9 mouse cellular contexts compared by ENCODE assay signal in the genomic region with DNA sequence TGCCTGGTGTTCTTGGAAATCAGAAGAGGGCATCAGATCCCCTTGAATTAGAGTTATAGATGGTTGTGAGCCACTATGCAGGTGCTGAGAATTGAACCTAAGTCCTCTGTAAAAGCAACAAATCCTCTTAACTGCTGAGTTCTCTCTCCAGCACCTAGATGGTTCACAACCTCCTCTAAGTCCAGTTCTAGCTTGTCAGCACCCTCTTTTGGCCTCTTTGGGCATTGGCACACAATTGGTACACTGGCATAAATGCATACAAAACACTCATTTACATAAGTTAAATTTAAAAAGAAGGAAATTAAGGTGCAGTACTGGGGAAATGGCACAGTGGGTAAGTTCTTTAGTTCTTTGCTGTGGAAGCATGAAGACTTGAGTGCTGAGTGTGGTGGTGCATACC. TPM values are rescaled to one million over a fixed set of nuclear protein-coding genes. Genes with fewer than 3 reads are reported as not detected.
A peak's percentile ranks its signal among the peaks of the same experiment; 100 is the strongest.
DNase-seq lines count a peak whose midpoint lies in the region; ATAC-seq and TF ChIP-seq lines count a peak whose summit lies in the region.
"Had no signal": no experiment of that assay in that cellular context is flagged by ENCODE, and none has a peak within 500 bp of the region (broad histone marks: within the 10 kb centered on the region; RNA-seq: fewer than 3 reads in every experiment).

No protein-coding gene starts in this region.

- no peak for ATAC-seq in kidney, embryonic 15.5 days (replicated peaks; ENCODE audit: low FRiP score)
- no peak for ATAC-seq in midbrain, embryonic 14.5 days (ENCODE audit: low FRiP score, low TSS enrichment)
- no peak for ATAC-seq in neural tube, embryonic 15.5 days (ENCODE audit: low FRiP score)
- ATAC-seq: forebrain, embryonic 14.5 days had no signal

- no peak overlapping the region for H3K4me2 ChIP-seq in kidney, embryonic 15.5 days
- no peak overlapping the region for H3K4me2 ChIP-seq in midbrain, embryonic 14.5 days (ENCODE audit: low read length)
- no peak overlapping the region for H3K4me2 ChIP-seq in neural tube, embryonic 15.5 days

- H3K36me3 ChIP-seq in kidney, adult 2 months (ENCODE audit: control insufficient read depth, insufficient read depth, low read length), result no peaks in the 10 kb centered on the region
- H3K36me3 ChIP-seq in kidney, embryonic 15.5 days, result no peaks in the 10 kb centered on the region
- H3K36me3 ChIP-seq in midbrain, embryonic 14.5 days (ENCODE audit: control insufficient read depth, insufficient read depth, low read length), result no peaks in the 10 kb centered on the region
- H3K36me3 ChIP-seq in neural tube, embryonic 15.5 days, result no peaks in the 10 kb centered on the region

- H3K9ac ChIP-seq in kidney, embryonic 15.5 days, result no peak overlapping the region
- no peak overlapping the region for H3K9ac ChIP-seq in midbrain, embryonic 14.5 days (replicated peaks; ENCODE audit: low read length)
- H3K9ac ChIP-seq in neural tube, embryonic 15.5 days (replicated peaks), result no peak overlapping the region

- H3K9me3 ChIP-seq in kidney, embryonic 15.5 days (replicated peaks), result no peaks in the 10 kb centered on the region
- H3K9me3 ChIP-seq in midbrain, embryonic 14.5 days (ENCODE audit: control insufficient read depth, low read length), result no peaks in the 10 kb centered on the region
- H3K9me3 ChIP-seq in neural tube, embryonic 15.5 days (replicated peaks), result no peaks in the 10 kb centered on the region

- TF ChIP-seq POLR2A in kidney, adult 2 months (IDR thresholded peaks at IDR 0.05; ENCODE audit: low read depth, low read length), result no peak

- TF ChIP-seq CTCF in kidney, adult 2 months (conservative IDR thresholded peaks at IDR 0.05; ENCODE audit: insufficient read depth, insufficient read length, low read depth, low read length), result peak; percentile 36

- H3K4me3 ChIP-seq in kidney, adult 2 months (ENCODE audit: insufficient read depth, low read depth, low read length), result no peak overlapping the region
- no peak overlapping the region for H3K4me3 ChIP-seq in kidney, embryonic 15.5 days (replicated peaks)
- H3K4me3 ChIP-seq in midbrain, embryonic 14.5 days (replicated peaks; ENCODE audit: low read depth, low read length), result no peak overlapping the region
- no peak overlapping the region for H3K4me3 ChIP-seq in neural tube, embryonic 15.5 days (replicated peaks)

- H3K4me1 ChIP-seq in kidney, adult 2 months (ENCODE audit: control insufficient read depth, insufficient read depth, low read length), result peaks cover 8% of the 10 kb centered on the region; the same call in 1 of the 2 replicates
- no peaks in the 10 kb centered on the region for H3K4me1 ChIP-seq in kidney, embryonic 15.5 days
- no peaks in the 10 kb centered on the region for H3K4me1 ChIP-seq in midbrain, embryonic 14.5 days (ENCODE audit: control insufficient read depth, insufficient read depth, low read length)
- no peaks in the 10 kb centered on the region for H3K4me1 ChIP-seq in neural tube, embryonic 15.5 days

- DNase-seq in kidney, adult 2 months, result peak; percentile 47
- peak; percentile 41 for DNase-seq in ES-CJ7 (ENCODE audit: low read depth, low spot score)
- peak; percentile 71 for DNase-seq in induced T-regulatory cell, adult 2 months (ENCODE audit: low read depth)
- DNase-seq in natural killer cell, adult 2 months (ENCODE audit: low spot score in 2 of 2), result peak; percentile 12 to 38
- no peak for DNase-seq in midbrain, embryonic 14.5 days
- DNase-seq in Muller cell, postnatal 12 days (ENCODE audit: inconsistent ontology term), result no peak

- no peaks in the 10 kb centered on the region for H3K27me3 ChIP-seq in kidney, adult 2 months (replicated peaks; ENCODE audit: control insufficient read depth, insufficient read depth, low read length)
- no peaks in the 10 kb centered on the region for H3K27me3 ChIP-seq in kidney, embryonic 15.5 days
- no peaks in the 10 kb centered on the region for H3K27me3 ChIP-seq in midbrain, embryonic 14.5 days (ENCODE audit: control insufficient read depth, insufficient read depth, low read length)
- H3K27me3 ChIP-seq in neural tube, embryonic 15.5 days (replicated peaks), result no peaks in the 10 kb centered on the region

- no peak overlapping the region for H3K27ac ChIP-seq in kidney, adult 2 months (ENCODE audit: insufficient read depth, low read depth, low read length)
- H3K27ac ChIP-seq in kidney, embryonic 15.5 days, result no peak overlapping the region
- no peak overlapping the region for H3K27ac ChIP-seq in midbrain, embryonic 14.5 days (replicated peaks; ENCODE audit: low read depth, low read length)
- H3K27ac ChIP-seq in neural tube, embryonic 15.5 days (replicated peaks), result no peak overlapping the region

RNA-seq across cellular contexts. Expression of gene Fut8, which starts 24.7 kb away (rescaled TPM):
- 15.9 and 21.3 TPM in 2 replicates for polyA plus RNA-seq in kidney, adult 2 months (2012; rRNA removed)
- polyA plus RNA-seq in kidney, embryonic 15.5 days (2015; fragmentation: Nextera tagmentation; extraction: Ambion mirVana), result 23.9 and 25.1 TPM in 2 replicates
- polyA plus RNA-seq in midbrain, embryonic 14.5 days (2014; fragmentation: Nextera tagmentation; extraction: Ambion mirVana), result 55.2 and 69.4 TPM in 2 replicates
- 73.2 and 74.7 TPM in 2 replicates for polyA plus RNA-seq in neural tube, embryonic 15.5 days (2015; fragmentation: Nextera tagmentation; extraction: Ambion mirVana)

Comparison
In these comparisons a context has a peak if more than half of its experiments do, and no peak if none do; other contexts are left out.
1. DNase-seq: peak in kidney, adult 2 months (single experiment), ES-CJ7 (single experiment), induced T-regulatory cell, adult 2 months (single experiment) and natural killer cell, adult 2 months (2 of 2); none in midbrain, embryonic 14.5 days (single experiment) and Muller cell, postnatal 12 days (single experiment).